Mouse (Mus musculus): ENCODE results near the gene Itgb7. TPM values are rescaled to one million over a fixed set of nuclear protein-coding genes. Genes with fewer than 3 reads are reported as not detected.

Itgb7 gene
- total RNA-seq, 2 experiments from 2014 or later = 0.69 to 1.3 TPM

DNA sequence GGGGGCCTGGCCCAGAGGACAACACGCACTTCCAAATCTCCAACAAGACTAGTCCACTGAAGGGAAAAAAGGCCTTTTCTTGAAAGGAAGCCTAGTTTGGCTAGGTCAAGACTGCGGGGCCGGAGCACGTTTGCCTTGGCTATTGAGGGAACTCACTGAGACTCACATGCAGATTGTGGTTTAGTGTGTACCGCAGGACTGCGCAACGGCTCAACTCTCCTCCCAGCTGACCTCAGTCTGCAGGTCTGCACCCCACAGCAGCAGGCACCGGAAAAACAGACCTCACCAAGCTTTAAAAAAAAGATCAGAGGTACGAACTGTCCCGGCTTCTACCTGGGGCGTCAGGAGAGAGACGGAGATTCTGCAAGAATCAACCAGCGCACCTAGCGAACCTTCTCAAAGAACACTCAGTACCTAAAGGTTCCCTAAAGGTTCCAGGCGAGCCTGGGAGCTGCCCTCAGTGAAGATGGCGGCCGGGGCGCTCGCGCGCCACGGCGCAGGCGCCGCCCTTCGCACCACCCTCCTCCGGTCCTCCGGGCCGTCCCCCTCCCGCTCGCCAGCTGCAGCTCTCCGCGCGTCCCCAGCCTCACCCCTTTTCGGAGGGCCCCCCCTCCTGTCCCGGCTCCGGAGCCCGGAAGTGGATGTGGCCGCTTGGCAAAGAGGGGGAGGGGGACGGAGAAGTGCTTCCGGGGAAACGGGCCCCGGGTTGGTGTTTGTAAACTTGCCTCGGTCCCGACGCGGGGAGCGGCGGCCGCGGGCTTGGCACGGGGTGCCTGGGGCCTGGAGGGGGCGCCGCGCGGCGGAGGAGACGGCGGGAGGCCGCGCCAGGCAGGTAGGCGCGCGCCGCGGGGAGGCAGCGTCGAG, 28.5 kb downstream of the Itgb7 start, which contains the start of gene Zfp740:
Gene Zfp740, plus strand, starts transcription at position 279 of the 864 bp plus-strand sequence.
- DNase-seq = peak; percentile 84 to 97
- intact Hi-C loops (cut with DNase I) = no loop called here

DNA sequence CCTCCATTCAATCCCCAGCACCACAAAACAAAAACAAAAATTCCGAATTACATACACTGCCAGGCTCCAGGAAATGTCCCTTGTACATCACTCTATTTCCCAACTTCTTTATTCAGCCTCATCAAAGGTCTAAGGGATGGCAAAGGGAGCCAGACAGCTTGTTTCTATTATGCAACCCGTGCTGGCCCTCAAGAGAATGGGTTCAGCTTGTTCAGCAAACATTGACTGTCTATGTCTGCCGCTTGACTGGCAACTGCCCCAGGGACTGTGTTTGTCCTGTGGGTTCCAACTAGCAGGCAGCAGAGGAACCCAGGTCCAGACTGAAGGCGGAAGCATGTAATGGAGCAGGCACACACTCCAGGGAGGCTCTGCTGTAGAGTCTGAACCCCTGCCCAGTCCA, 32.9 kb downstream of the Itgb7 start:
- DNase-seq = no peak
- intact Hi-C loops (cut with DNase I) = no loop called here

DNA sequence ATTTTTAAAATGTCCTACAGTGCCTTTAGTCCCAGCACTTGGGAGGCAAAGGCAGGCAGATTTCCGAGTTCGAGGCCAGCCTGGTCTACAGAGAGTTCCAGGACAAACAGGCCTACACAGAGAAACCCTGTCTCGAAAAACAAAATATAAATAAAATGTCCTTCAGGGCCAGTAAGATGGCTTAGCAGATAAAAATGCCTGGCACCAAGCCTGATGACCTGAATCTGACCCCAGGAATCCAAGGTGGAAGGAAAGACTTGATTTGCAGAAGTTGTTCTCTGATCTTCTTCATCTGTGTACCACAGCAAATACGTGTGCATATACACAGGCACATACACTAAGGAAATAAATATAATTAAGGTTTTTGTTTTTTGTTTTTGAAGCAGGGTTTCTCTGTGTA, 36.4 kb downstream of the Itgb7 start:
- no peak for DNase-seq
- intact Hi-C loops (cut with DNase I) = no loop called here

DNA sequence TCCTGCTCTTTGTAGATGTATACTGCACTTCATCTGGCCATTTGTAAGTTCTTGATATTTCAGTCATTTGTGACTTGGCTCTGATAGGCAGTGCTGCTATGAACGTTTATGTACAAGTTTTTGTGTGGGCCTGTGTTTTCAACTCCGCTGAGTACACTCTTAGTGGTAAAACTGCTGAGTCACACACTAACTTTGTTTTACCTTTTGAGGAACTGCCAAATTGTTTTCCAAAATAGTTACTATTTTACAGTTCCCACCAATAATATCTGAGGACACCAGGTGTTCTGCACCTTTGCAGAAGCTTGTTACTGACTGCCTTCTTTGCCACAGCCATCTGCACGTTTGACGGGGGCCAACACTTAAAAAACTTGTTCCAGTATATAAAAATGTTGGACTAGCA, 37.3 kb downstream of the Itgb7 start:
- no peak for DNase-seq
- intact Hi-C loops (cut with DNase I) = no loop called here

- DNase-seq = no peak
- intact Hi-C loops (cut with DNase I) = no loop called here
These were observed 38.1 kb downstream of the Itgb7 start for GRCm38 (mm10) chr15:102193652-102194051.

- DNase-seq = no peak
- intact Hi-C loops (cut with DNase I) = no loop called here
These were observed 38.8 kb downstream of the Itgb7 start for GRCm38 (mm10) chr15:102192820-102193386.

DNA sequence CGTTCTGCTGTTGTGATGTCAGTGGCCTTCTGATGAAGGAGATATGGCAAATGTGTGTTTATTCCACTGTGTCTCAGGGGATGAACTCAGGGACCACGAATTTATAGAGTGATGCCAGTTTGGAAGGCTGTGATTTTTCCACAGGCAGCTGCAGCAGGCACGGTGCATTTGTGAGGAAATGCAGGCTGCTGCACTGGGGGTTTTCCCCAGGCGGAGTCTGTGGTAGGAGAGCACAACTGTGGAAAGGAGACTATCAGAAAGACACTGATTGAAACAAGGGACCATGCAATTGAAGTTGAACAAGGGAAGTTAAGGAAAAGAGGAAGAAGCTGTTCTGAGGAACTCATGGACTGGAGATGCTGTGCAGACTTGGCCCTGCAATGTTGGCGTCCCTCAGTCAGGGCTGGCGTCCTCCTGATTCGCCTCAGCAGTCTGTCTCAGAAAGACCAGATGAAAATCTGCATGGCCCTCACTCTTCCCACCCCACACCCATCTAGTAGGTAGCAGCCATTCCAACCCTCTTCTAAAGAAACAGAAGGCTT, 39.4 kb downstream of the Itgb7 start:
- no peak for DNase-seq
- intact Hi-C loops (cut with DNase I) = no loop called here

DNA sequence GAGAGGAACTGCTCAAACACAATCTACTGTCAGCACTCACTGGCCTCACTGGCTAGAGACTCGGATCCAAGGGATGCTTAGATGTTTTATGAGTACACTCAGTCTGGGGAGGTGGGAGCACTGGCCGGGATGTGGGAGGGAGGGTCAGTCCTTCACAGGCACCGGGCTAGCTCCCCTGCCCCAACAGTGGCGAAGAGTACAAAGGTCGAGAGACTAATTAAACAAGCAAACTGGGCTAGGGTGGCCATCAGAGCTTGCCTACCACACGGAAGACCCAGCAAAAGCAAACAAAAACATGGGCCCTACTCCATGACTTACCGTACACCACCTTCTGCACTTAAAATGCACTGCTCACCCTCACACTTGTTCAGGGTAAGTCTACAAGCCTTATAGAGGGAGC, 40.0 kb downstream of the Itgb7 start:
- no peak for DNase-seq
- intact Hi-C loops (cut with DNase I) = no loop called here

DNA sequence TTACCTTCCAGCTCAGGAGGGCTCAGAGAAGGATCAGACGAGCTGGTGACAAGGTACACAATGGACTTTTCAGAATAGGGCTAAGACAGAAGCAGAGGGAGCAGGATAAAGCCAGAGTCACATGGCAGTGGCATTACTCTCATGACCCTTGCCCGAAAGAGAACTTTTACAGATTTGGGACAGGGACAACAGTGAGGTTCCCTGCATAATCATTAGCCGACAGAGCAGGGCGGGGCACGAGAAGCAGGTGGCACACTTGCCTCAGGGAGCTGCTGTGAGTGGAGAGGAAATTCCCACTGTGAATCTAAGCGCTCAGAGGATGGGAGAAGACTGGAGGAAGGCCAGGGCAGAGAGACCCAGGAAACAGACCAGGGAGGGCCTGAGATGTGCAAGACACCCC, 42.9 kb downstream of the Itgb7 start:
- intact Hi-C loops (cut with DNase I) = no loop called here
- DNase-seq = no peak

GRCm38 (mm10) chr15:102188096-102188495, 43.6 kb downstream of the Itgb7 start:
- peak in 1 of 2 experiments; percentile 42 for DNase-seq
- intact Hi-C loops (cut with DNase I) = no loop called here

GRCm38 (mm10) chr15:102186239-102186638, 45.5 kb downstream of the Itgb7 start:
- DNase-seq = no peak
- intact Hi-C loops (cut with DNase I) = no loop called here

GRCm38 (mm10) chr15:102183076-102183475, 48.7 kb downstream of the Itgb7 start:
- intact Hi-C loops (cut with DNase I) = no loop called here
- no peak for DNase-seq

DNA sequence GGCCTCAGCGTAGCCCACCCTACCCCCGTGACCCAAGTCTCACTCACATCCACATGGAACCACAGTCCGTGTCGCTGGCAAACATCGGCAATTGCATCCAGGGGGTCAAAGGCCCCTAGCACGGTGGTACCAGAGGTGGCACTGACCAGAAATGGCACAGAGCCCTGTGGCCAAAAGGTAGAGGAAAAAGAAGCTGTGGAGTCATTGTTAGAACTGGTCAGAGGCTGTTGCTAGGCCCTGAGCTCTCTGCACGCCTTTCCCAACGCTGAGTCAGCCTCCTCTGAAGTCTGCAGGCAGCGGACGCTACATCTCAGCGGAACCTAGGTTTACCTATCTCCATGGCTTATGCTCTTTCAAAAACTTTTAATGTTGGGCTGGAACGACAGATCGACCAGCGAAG, 51.8 kb downstream of the Itgb7 start:
- intact Hi-C loops (cut with DNase I) = no loop called here
- no peak for DNase-seq

DNA sequence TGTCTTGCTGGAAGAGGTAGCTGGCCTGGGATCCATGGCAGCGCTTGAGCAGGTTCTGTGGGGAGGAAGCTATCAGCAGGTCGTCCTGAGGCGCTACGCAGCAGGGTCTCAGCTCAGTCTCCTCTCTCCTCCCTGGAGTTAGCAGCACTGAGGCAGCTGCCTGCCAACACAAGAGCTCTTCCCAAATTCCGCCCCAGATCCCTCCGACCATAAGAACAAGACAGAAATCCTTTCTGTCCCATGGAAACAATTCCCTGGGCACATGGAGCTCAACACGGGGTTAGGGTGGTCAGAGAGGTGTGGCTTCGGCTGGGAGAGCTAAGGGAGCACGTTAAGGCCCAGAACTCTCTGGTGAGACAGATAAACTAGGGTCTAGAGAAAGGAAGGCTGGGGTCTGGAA, 52.6 kb downstream of the Itgb7 start:
- intact Hi-C loops (cut with DNase I) = no loop called here
- DNase-seq = no peak

DNA sequence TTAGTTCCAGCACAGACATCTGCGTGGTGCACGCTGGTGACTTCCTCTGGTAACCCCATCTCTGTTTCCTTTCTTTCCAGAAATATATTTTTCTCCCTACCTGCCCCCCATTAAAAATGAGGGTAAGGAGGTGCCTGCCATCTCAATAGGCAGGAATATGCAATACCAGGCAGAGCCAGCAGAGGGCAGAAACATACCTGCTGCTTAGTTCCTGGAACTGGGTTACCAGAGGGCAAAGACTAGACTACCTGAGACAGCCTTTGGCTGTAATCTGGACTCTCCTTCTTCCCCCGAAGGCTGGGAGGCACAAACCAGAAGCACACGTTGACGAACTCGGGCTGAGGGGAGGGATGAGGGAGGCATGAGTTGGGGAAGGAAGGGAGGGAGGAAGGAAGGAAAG, 53.5 kb downstream of the Itgb7 start:
- peak; percentile 73 to 74 for DNase-seq
- intact Hi-C loops (cut with DNase I) = loop anchor here (1.0 kb wide), 1 partner anchor 46 kb away; no protein-coding TSS in a partner anchor

DNA sequence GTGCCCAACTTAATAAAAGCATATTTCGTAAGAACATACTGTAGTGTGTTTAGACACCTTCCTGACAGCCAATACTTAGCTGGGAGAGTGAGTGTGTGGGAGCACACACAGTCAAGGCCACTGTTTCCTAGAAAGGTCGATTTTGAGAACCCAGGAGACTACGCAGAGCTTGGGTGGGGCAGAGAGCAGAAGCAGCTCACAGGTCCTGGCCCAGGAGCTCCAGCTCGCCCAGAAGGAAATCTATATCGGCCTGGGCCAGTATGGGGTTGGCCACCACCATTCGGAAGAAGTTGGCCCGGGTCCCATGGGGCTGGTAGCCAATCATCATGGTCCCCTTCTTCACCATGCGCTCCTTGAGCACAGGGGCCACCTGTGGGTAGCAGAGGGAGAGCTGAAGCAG, 54.3 kb downstream of the Itgb7 start:
- intact Hi-C loops (cut with DNase I) = no loop called here
- DNase-seq = no peak

GRCm38 (mm10) chr15:102176571-102177316, 55.0 kb downstream of the Itgb7 start:
- intact Hi-C loops (cut with DNase I) = no loop called here
- no peak for DNase-seq

GRCm38 (mm10) chr15:102175736-102176319, 55.9 kb downstream of the Itgb7 start:
- no peak for DNase-seq
- intact Hi-C loops (cut with DNase I) = no loop called here

DNA sequence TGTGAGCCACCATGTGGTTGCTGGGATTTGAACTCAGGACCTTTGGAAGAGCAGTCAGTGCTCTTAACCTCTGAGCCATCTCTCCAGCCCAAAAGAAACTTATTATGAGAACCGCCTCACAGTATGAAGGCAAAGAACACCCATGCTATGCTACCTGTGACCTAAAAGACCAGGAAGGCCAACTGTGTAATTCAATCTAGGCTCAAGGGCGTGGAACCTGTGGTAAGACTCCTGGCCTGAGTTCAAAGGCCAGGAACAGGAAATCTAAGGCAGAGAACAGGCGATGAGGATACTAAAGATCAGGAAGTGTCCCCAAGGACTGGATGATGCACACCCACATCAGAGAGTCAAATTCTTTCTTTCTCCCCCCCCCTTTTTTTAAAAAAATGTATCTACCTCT, 58.2 kb downstream of the Itgb7 start:
- no peak for DNase-seq
- intact Hi-C loops (cut with DNase I) = no loop called here

GRCm38 (mm10) chr15:102169064-102169463, 62.7 kb downstream of the Itgb7 start:
- DNase-seq = no peak
- intact Hi-C loops (cut with DNase I) = no loop called here

DNA sequence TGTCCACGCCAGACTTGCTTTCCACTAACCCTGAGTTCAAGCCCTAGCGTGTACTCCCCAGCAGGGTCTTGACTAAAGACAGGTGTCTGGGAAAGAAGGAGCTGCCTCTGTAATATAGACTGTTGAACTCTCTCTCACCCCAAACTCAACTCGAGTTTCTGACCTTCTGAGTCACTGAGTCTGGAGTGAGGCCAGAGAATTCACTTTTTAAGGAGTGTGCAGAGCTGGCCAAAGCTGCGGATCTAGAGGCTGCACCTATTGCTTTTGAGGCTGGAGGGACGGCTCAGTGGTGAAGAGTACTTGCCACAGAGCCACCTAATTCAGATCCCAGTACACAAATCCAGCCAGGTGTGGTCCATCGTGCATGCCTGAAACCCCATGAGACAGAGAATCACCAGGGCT, 64.1 kb downstream of the Itgb7 start:
- intact Hi-C loops (cut with DNase I) = no loop called here
- no peak for DNase-seq

All from gastrocnemius, postnatal 36 days (tissue).